Mouse (Mus musculus) neural tube, embryonic 12.5 days (tissue): Measurements from ENCODE around the gene 9330161L09Rik. TPM values are rescaled to one million over a fixed set of nuclear protein-coding genes. Genes with fewer than 3 reads are reported as not detected.
A peak's percentile ranks its signal among the peaks of the same experiment; 100 is the strongest.

Source experiments
- ATAC-seq: fragments of 200-750 bp; cut with Nextera tagmentation; 2 replicates; pipeline ENCODE4 v1.8.0; 2017; ENCODE audit warnings: low read depth, mild to moderate bottlenecking, moderate TSS enrichment, moderate library complexity; ENCODE audit not compliant: low FRiP score
- H3K27ac ChIP-seq: fragments of 300-500 bp; sonication (generic); 2 replicates; pipeline ENCODE4 v1.5.1; 2016
- H3K27me3 ChIP-seq: fragments of 300-500 bp; sonication (generic); replicated peaks from 2 replicates; pipeline ENCODE4 v1.6.1; 2016; ENCODE audit warnings: mild to moderate bottlenecking
- H3K36me3 ChIP-seq: fragments of 300-500 bp; sonication (generic); 2 replicates; pipeline ENCODE4 v1.6.1; 2016; ENCODE audit warnings: mild to moderate bottlenecking
- H3K4me1 ChIP-seq: fragments of 300-500 bp; sonication (generic); 2 replicates; pipeline ENCODE4 v1.6.1; 2016
- H3K4me2 ChIP-seq: fragments of 300-500 bp; sonication (generic); replicated peaks from 2 replicates; pipeline ENCODE4 v1.6.1; 2016; ENCODE audit warnings: mild to moderate bottlenecking
- H3K4me3 ChIP-seq: fragments of 300-500 bp; sonication (generic); 2 replicates; pipeline ENCODE4 v1.5.1; 2016
- H3K9ac ChIP-seq: fragments of 300-500 bp; sonication (generic); 2 replicates; pipeline ENCODE4 v1.6.1; 2016; ENCODE audit warnings: mild to moderate bottlenecking
- H3K9me3 ChIP-seq: fragments of 300-500 bp; sonication (generic); 2 replicates; pipeline ENCODE4 v1.6.1; 2016; ENCODE audit warnings: mild to moderate bottlenecking
- WGBS: fragments of 180-500 bp; shearing (Covaris S2); methylation state at CpG from one replicate; pipeline ENCODE4 v1.1.7; 2016; 5-methylcytosine and 5-hydroxymethylcytosine counted together
- polyA plus RNA-seq: library from polyadenylated mRNA; unstranded; fragments of >200 nt; fragmentation: Nextera tagmentation; extraction: Ambion mirVana; gene quantifications from 2 replicates; pipeline ENCODE4 v1.2.1, GENCODE M21; 2016

Gene 9330161L09Rik
- polyA plus RNA-seq, 1 experiment from 2014 or later = 0.79 TPM

DNA sequence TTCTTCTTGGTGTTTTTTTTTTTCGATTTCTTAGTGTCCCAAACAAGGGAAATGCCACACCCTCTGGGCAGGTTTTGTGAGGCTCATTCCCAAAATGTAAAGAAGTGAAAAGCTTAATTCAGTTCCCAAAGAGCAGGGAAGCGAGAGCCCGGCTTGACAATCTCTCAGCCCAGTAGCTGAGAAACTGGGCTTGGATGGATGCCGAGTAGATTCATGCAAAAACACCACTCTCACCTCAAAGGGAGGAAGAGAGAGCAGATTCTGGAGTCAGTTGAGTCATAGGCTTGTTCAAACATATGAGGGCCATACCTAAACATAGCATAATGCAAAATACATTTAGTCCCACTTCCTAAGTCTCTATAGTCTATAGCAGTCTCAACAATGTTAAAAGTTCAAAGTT lies 27.4 kb downstream of the 9330161L09Rik start:
- Histone ChIP-seq H3K9me3 (no peaks in the 10 kb centered on the region), H3K9ac (no peak overlapping the region), H3K4me1 (no peaks in the 10 kb centered on the region), H3K4me2 (no peak overlapping the region), H3K27me3 (no peaks in the 10 kb centered on the region), H3K36me3 (no peaks in the 10 kb centered on the region), H3K27ac (no peak overlapping the region), H3K4me3 (no peak overlapping the region)
- no peak for ATAC-seq
- 84% methylated on average over 4 of the region's 4 CpGs for WGBS

- Histone ChIP-seq H3K4me3 (no peak overlapping the region), H3K27me3 (no peaks in the 10 kb centered on the region), H3K4me1 (no peaks in the 10 kb centered on the region), H3K36me3 (no peaks in the 10 kb centered on the region), H3K9me3 (no peaks in the 10 kb centered on the region), H3K9ac (no peak overlapping the region), H3K27ac (no peak overlapping the region), H3K4me2 (no peak overlapping the region)
- ATAC-seq = no peak
- WGBS = 74% methylated on average over 4 of the region's 4 CpGs
Observed at GRCm38 (mm10) chr12:103376774-103377173, 30.8 kb downstream of the 9330161L09Rik start.

DNA sequence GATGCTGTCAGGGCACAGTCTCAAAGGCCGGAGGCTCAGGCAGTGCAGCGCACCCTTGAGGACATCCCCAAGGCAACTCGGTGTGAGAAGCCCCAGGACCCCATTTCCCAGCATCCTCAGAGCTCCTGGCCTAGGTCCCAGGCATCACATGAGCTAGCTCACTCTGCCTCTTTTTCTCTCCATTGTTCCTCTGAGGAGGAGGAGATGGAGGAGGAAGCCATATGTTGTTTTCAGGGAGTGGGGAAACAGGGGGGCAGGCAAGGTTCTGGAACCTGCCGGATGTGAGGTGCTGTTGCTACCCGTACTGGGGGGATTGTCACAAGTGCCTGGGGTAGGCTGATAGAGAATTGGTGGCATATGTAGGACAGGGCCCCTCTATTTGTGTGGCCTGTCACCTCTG lies 31.5 kb downstream of the 9330161L09Rik start:
- H3K4me1 ChIP-seq = no peaks in the 10 kb centered on the region
- H3K36me3 ChIP-seq = no peaks in the 10 kb centered on the region
- no peak for ATAC-seq
- 72% methylated on average over 5 of the region's 5 CpGs for WGBS
- H3K9me3 ChIP-seq = no peaks in the 10 kb centered on the region
- H3K4me3 ChIP-seq = no peak overlapping the region
- H3K9ac ChIP-seq = no peak overlapping the region
- H3K27me3 ChIP-seq = no peaks in the 10 kb centered on the region
- H3K4me2 ChIP-seq = no peak overlapping the region
- no peak overlapping the region for H3K27ac ChIP-seq

DNA sequence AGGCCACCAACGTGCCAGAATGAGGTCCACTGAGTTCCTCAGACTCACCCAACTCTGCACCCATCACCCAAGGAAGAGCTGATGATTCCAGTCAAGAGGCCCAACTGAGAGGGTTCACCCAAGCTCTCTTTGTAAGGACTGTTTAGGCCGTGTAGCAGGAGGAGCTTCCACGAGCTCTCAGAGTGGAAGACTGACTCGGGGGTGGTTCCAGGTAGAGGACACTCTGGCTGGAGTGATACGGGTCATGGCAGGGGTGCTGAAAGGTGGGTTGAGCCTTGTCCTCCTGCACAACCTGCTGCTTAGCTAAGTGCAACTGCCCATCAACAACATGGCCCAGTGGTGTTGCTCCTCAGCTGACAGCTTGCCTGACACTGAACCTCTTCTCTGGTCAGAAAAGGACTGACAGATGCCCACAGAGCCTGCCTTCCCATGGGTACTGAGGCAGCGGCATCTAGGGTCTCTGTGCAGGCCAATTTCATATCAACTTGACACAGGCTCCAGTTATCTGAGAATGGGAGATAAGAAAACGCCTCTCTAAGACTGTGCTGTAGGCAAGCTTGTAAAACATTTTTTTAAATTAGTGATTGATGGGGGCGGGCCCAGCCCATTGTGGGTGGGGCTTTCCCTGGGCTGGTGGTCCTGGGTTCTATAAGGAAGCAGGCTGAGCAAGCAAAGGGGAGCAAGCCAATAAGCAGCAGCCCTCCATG lies 33.9 kb downstream of the 9330161L09Rik start:
- Histone ChIP-seq H3K4me1 (no peaks in the 10 kb centered on the region), H3K27me3 (0 out of 2 replicates have a peak, but pooled peaks cover 1% of the 10 kb centered on the region), H3K4me3 (no peak overlapping the region), H3K9me3 (no peaks in the 10 kb centered on the region), H3K4me2 (no peak overlapping the region), H3K36me3 (no peaks in the 10 kb centered on the region), H3K9ac (no peak overlapping the region), H3K27ac (no peak overlapping the region)
- ATAC-seq = no peak
- 79% methylated on average over 8 of the region's 8 CpGs for WGBS

DNA sequence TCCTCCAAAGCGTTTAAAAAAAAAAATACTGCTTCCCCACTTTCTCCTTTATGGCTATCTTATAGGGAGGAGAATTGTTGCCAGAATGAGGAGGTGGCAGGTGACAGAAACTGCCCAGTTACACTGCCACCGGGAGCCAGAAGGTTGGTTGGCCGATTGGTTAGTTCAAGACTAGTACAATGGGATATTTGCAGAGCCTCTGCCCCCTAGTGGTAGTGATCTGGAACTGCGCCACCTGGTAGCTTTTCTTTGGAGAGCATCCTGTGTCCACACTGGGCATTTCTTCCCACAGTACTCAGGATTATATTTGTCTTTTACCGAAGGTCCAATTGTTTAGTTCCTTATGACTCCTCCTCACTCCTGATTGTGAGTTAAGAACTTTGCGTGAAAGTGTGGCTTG lies 35.9 kb downstream of the 9330161L09Rik start:
- no peak overlapping the region for H3K4me3 ChIP-seq
- WGBS = 32% methylated on average over 6 of the region's 6 CpGs
- H3K36me3 ChIP-seq = no peaks in the 10 kb centered on the region
- no peak overlapping the region for H3K27ac ChIP-seq
- no peak for ATAC-seq
- H3K27me3 ChIP-seq = 0 out of 2 replicates have a peak, but pooled peaks cover 11% of the 10 kb centered on the region
- H3K4me1 ChIP-seq = no peaks in the 10 kb centered on the region
- no peak overlapping the region for H3K4me2 ChIP-seq
- H3K9me3 ChIP-seq = no peaks in the 10 kb centered on the region
- H3K9ac ChIP-seq = no peak overlapping the region

- H3K4me2 ChIP-seq = no peak overlapping the region
- H3K9ac ChIP-seq = no peak overlapping the region
- 85% methylated on average over 4 of the region's 4 CpGs for WGBS
- H3K27ac ChIP-seq = no peak overlapping the region
- H3K36me3 ChIP-seq = no peaks in the 10 kb centered on the region
- 0 out of 2 replicates have a peak, but pooled peaks cover 11% of the 10 kb centered on the region for H3K27me3 ChIP-seq
- no peaks in the 10 kb centered on the region for H3K4me1 ChIP-seq
- ATAC-seq = no peak
- no peak overlapping the region for H3K4me3 ChIP-seq
- H3K9me3 ChIP-seq = no peaks in the 10 kb centered on the region
Observed at GRCm38 (mm10) chr12:103370861-103371260, 36.8 kb downstream of the 9330161L09Rik start.

DNA sequence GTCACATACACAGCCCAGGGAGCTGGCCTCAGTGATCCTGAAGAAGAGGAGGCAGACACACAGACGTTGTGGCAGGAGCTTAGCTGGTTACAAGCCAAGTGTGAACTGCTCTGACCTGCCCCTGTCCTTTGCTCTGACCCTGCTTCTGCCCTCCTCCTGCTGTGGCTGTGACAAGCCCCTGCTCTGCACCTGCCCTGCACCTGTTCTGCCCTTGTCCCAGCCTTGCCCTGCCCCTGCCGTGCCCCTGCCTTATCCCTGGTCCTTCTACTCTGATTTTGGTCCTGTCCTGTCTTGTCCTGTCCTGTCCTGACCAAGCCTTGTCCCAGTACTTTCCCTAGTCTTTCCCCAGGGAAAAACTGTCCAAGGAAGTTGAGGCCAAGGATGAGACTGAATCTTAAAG lies 38.8 kb downstream of the 9330161L09Rik start:
- no peaks in the 10 kb centered on the region for H3K4me1 ChIP-seq
- H3K27ac ChIP-seq = no peak overlapping the region
- ATAC-seq = 0 out of 2 replicates have a peak, but pooled peaks have one; percentile 23
- H3K36me3 ChIP-seq = no peaks in the 10 kb centered on the region
- H3K27me3 ChIP-seq = 0 out of 2 replicates have a peak, but pooled peaks cover 13% of the 10 kb centered on the region
- no peak overlapping the region for H3K4me2 ChIP-seq
- 76% methylated on average over 2 of the region's 2 CpGs for WGBS
- H3K9me3 ChIP-seq = no peaks in the 10 kb centered on the region
- no peak overlapping the region for H3K4me3 ChIP-seq
- H3K9ac ChIP-seq = no peak overlapping the region

DNA sequence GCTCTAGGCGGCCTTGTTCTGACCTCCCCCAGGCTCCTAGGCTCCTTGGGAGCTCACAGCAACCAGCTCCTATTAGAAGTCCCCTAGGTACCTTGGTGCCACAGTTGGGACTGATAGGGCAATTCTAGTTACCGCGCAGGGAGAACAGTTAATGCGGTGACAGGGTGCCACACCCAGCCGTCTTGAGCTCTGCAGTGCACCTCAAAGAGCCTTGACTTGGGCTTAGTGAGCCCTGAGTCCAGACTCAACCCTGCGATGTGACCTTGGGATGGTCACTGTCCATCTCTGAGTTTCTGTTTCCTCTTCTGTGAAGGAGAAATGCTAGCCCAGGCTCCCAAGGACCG lies 39.3 kb downstream of the 9330161L09Rik start:
- H3K36me3 ChIP-seq = no peaks in the 10 kb centered on the region
- peak; percentile 15; the same call in 1 of the 2 replicates for ATAC-seq
- no peak overlapping the region for H3K4me3 ChIP-seq
- 0 out of 2 replicates have a peak, but pooled peaks cover 13% of the 10 kb centered on the region for H3K27me3 ChIP-seq
- no peak overlapping the region for H3K4me2 ChIP-seq
- WGBS = 79% methylated on average over 7 of the region's 7 CpGs
- 0 out of 2 replicates have a peak overlapping the region, but pooled peaks have one; percentile 17 for H3K9ac ChIP-seq
- H3K27ac ChIP-seq = no peak overlapping the region
- H3K9me3 ChIP-seq = no peaks in the 10 kb centered on the region
- H3K4me1 ChIP-seq = no peaks in the 10 kb centered on the region

- H3K4me2 ChIP-seq = peak overlapping the region; percentile 41
- no peaks in the 10 kb centered on the region for H3K36me3 ChIP-seq
- 19% methylated on average over 18 of the region's 18 CpGs for WGBS
- no peaks in the 10 kb centered on the region for H3K9me3 ChIP-seq
- peak; percentile 78 for ATAC-seq
- H3K27me3 ChIP-seq = 0 out of 2 replicates have a peak, but pooled peaks cover 13% of the 10 kb centered on the region
- H3K4me1 ChIP-seq = no peaks in the 10 kb centered on the region
- H3K4me3 ChIP-seq = no peak overlapping the region
- H3K9ac ChIP-seq = 0 out of 2 replicates have a peak overlapping the region, but pooled peaks have one; percentile 17
- no peak overlapping the region for H3K27ac ChIP-seq
Observed at GRCm38 (mm10) chr12:103367620-103368325, 39.8 kb downstream of the 9330161L09Rik start.

DNA sequence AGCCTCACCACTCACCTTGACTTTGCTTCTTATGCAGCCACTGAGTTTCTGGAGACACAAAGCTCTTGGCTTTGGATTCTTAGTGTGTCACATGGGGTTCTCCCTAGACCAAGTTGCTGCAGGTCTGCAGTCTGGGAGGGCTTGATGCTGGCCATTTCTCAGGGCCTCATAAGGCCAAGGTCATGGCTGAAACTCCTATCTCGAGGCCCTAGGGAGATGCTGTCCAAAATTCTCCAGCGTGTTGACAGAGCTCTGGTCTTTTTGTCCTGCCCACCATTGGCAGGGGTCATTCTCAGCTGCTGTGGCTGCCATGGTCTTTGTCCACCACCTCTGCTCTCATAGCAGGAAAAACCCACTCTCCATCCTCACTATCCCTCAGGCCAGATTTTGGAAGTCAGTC lies 40.4 kb downstream of the 9330161L09Rik start:
- Histone ChIP-seq H3K27ac (no peak overlapping the region), H3K4me1 (no peaks in the 10 kb centered on the region), H3K4me2 (0 out of 2 replicates have a peak overlapping the region, but pooled peaks have one; percentile 41), H3K9me3 (no peaks in the 10 kb centered on the region), H3K27me3 (0 out of 2 replicates have a peak, but pooled peaks cover 13% of the 10 kb centered on the region), H3K36me3 (no peaks in the 10 kb centered on the region), H3K9ac (no peak overlapping the region), H3K4me3 (no peak overlapping the region)
- 82% methylated on average over 2 of the region's 2 CpGs for WGBS
- ATAC-seq = no peak

GRCm38 (mm10) chr12:103362336-103362735 lies 45.3 kb downstream of the 9330161L09Rik start:
- H3K9me3 ChIP-seq = no peaks in the 10 kb centered on the region
- H3K4me3 ChIP-seq = no peak overlapping the region
- H3K27me3 ChIP-seq = 0 out of 2 replicates have a peak, but pooled peaks cover 3% of the 10 kb centered on the region
- H3K4me2 ChIP-seq = no peak overlapping the region
- peaks cover 5% of the 10 kb centered on the region; the same call in 1 of the 2 replicates for H3K4me1 ChIP-seq
- H3K9ac ChIP-seq = no peak overlapping the region
- no peak overlapping the region for H3K27ac ChIP-seq
- no peaks in the 10 kb centered on the region for H3K36me3 ChIP-seq
- ATAC-seq = no peak
- 82% methylated on average over 3 of the region's 3 CpGs for WGBS

DNA sequence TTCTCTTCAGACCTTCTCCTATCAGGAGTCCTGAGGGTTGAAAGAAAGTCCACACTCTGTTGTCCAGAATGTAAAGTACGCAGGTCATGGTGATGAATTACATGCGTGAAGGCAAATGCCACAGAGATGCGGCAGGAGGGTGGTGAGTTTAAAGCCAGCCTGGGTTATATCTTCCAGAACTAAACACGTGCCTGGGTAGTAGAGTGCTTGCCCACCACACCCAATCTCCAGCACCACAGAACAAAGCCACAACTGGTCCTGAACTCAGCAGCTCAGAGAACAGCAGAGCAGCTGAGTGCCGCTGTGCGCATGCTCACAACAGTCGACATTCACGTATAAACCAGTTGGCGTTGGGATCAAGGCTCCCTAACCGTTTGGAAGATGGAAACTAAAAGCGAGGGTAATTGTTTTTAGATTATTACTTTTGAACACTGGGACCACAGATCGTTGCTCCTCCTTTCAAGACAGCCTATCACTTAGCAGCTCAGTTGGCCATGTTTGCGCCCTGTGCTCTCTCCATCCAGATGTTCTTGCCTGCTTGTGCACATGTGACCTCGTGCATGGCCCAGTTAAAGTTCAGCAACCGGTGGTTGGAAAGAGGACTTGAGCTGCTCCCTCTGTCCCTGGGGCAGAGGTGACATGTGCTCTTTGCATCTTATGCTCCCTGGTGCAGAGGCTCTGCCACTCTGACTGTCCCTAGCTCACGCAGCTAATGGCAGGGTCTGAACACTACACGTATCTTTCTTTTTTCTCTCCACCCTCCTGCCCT lies 45.9 kb downstream of the 9330161L09Rik start:
- Histone ChIP-seq H3K9ac (no peak overlapping the region), H3K27me3 (0 out of 2 replicates have a peak, but pooled peaks cover 3% of the 10 kb centered on the region), H3K4me2 (no peak overlapping the region), H3K4me3 (no peak overlapping the region), H3K9me3 (no peaks in the 10 kb centered on the region), H3K4me1 (peaks cover 5% of the 10 kb centered on the region; the same call in 1 of the 2 replicates), H3K27ac (no peak overlapping the region), H3K36me3 (no peaks in the 10 kb centered on the region)
- ATAC-seq = no peak
- WGBS = 88% methylated on average over 17 of the region's 17 CpGs
